Mouse (Mus musculus): ENCODE results near the gene Acyp2. TPM values are rescaled to one million over a fixed set of nuclear protein-coding genes. Genes with fewer than 3 reads are reported as not detected.

Acyp2 gene
- polyA plus RNA-seq (2015; fragmentation: Nextera tagmentation; extraction: Ambion mirVana) = 21.0 and 23.4 TPM in 2 replicates

GRCm38 (mm10) chr11:30649001-30649637, at the start of gene Acyp2:
Acyp2 (minus strand) TSS chr11:30649587.
- Histone ChIP-seq H3K9ac (ENCODE audit: low read depth, low read length) (peak within 1 kb of the TSS; percentile 90), H3K4me1 (ENCODE audit: control insufficient read depth, insufficient read depth, low read length) (0 out of 2 replicates have a peak, but pooled peaks cover 2% of the 10 kb centered on the region), H3K4me2 (ENCODE audit: low read length) (peak within 1 kb of the TSS; percentile 67), H3K9me3 (replicated peaks; ENCODE audit: control insufficient read depth, low read length, poor library complexity, severe bottlenecking) (no peaks in the 10 kb centered on the region), H3K27ac (ENCODE audit: low read length) (peak within 1 kb of the TSS; percentile 92), H3K27me3 (ENCODE audit: control insufficient read depth, insufficient read depth, low read depth, low read length) (no peaks in the 10 kb centered on the region), H3K4me3 (ENCODE audit: low read depth, low read length) (peak within 1 kb of the TSS; percentile 81), H3K36me3 (ENCODE audit: control insufficient read depth, insufficient read depth, low read length) (no peaks in the 10 kb centered on the region)
- ATAC-seq = peak; percentile 98
- WGBS = 0% methylated on average over 40 of the region's 40 CpGs

GRCm38 (mm10) chr11:30689421-30689820, 40.0 kb upstream of the Acyp2 start:
- H3K27me3 ChIP-seq (ENCODE audit: control insufficient read depth, insufficient read depth, low read depth, low read length) = no peaks in the 10 kb centered on the region
- no peak for ATAC-seq
- no peak overlapping the region for H3K4me2 ChIP-seq (ENCODE audit: low read length)
- no peak overlapping the region for H3K9ac ChIP-seq (ENCODE audit: low read depth, low read length)
- 73% methylated on average over 1 of the region's 1 CpGs for WGBS
- no peaks in the 10 kb centered on the region for H3K36me3 ChIP-seq (ENCODE audit: control insufficient read depth, insufficient read depth, low read length)
- no peaks in the 10 kb centered on the region for H3K9me3 ChIP-seq (replicated peaks; ENCODE audit: control insufficient read depth, low read length, poor library complexity, severe bottlenecking)
- no peak overlapping the region for H3K4me3 ChIP-seq (ENCODE audit: low read depth, low read length)
- no peak overlapping the region for H3K27ac ChIP-seq (ENCODE audit: low read length)
- H3K4me1 ChIP-seq (ENCODE audit: control insufficient read depth, insufficient read depth, low read length) = no peaks in the 10 kb centered on the region

GRCm38 (mm10) chr11:30676086-30676485, 26.7 kb upstream of the Acyp2 start:
- ATAC-seq = 0 out of 2 replicates have a peak, but pooled peaks have one; percentile 42
- no peaks in the 10 kb centered on the region for H3K27me3 ChIP-seq (ENCODE audit: control insufficient read depth, insufficient read depth, low read depth, low read length)
- no peak overlapping the region for H3K27ac ChIP-seq (ENCODE audit: low read length)
- H3K4me1 ChIP-seq (ENCODE audit: control insufficient read depth, insufficient read depth, low read length) = no peaks in the 10 kb centered on the region
- H3K9ac ChIP-seq (ENCODE audit: low read depth, low read length) = no peak overlapping the region
- no peak overlapping the region for H3K4me3 ChIP-seq (ENCODE audit: low read depth, low read length)
- 84% methylated on average over 1 of the region's 1 CpGs for WGBS
- no peak overlapping the region for H3K4me2 ChIP-seq (ENCODE audit: low read length)
- H3K9me3 ChIP-seq (replicated peaks; ENCODE audit: control insufficient read depth, low read length, poor library complexity, severe bottlenecking) = no peaks in the 10 kb centered on the region
- H3K36me3 ChIP-seq (ENCODE audit: control insufficient read depth, insufficient read depth, low read length) = no peaks in the 10 kb centered on the region

- Histone ChIP-seq H3K9me3 (replicated peaks; ENCODE audit: control insufficient read depth, low read length, poor library complexity, severe bottlenecking) (no peaks in the 10 kb centered on the region), H3K36me3 (ENCODE audit: control insufficient read depth, insufficient read depth, low read length) (no peaks in the 10 kb centered on the region), H3K4me2 (ENCODE audit: low read length) (no peak overlapping the region), H3K27me3 (ENCODE audit: control insufficient read depth, insufficient read depth, low read depth, low read length) (no peaks in the 10 kb centered on the region), H3K4me3 (ENCODE audit: low read depth, low read length) (no peak overlapping the region), H3K27ac (ENCODE audit: low read length) (no peak overlapping the region), H3K9ac (ENCODE audit: low read depth, low read length) (no peak overlapping the region), H3K4me1 (ENCODE audit: control insufficient read depth, insufficient read depth, low read length) (no peaks in the 10 kb centered on the region)
- WGBS = 56% methylated on average over 1 of the region's 1 CpGs
- no peak for ATAC-seq
Measured at GRCm38 (mm10) chr11:30672719-30673118, 23.3 kb upstream of the Acyp2 start.

- Histone ChIP-seq H3K27ac (ENCODE audit: low read length) (no peak overlapping the region), H3K36me3 (ENCODE audit: control insufficient read depth, insufficient read depth, low read length) (no peaks in the 10 kb centered on the region), H3K4me1 (ENCODE audit: control insufficient read depth, insufficient read depth, low read length) (no peaks in the 10 kb centered on the region), H3K4me2 (ENCODE audit: low read length) (no peak overlapping the region), H3K9me3 (replicated peaks; ENCODE audit: control insufficient read depth, low read length, poor library complexity, severe bottlenecking) (peaks cover 3% of the 10 kb centered on the region; the same call in 1 of the 2 replicates), H3K9ac (ENCODE audit: low read depth, low read length) (no peak overlapping the region), H3K4me3 (ENCODE audit: low read depth, low read length) (no peak overlapping the region), H3K27me3 (ENCODE audit: control insufficient read depth, insufficient read depth, low read depth, low read length) (no peaks in the 10 kb centered on the region)
- no peak for ATAC-seq
- 86% methylated on average over 3 of the region's 3 CpGs for WGBS
Measured at GRCm38 (mm10) chr11:30663001-30663400, 13.6 kb upstream of the Acyp2 start.

GRCm38 (mm10) chr11:30662591-30662990, 13.2 kb upstream of the Acyp2 start:
- Histone ChIP-seq H3K27me3 (ENCODE audit: control insufficient read depth, insufficient read depth, low read depth, low read length) (no peaks in the 10 kb centered on the region), H3K4me1 (ENCODE audit: control insufficient read depth, insufficient read depth, low read length) (no peaks in the 10 kb centered on the region), H3K9ac (ENCODE audit: low read depth, low read length) (no peak overlapping the region), H3K27ac (ENCODE audit: low read length) (no peak overlapping the region), H3K36me3 (ENCODE audit: control insufficient read depth, insufficient read depth, low read length) (no peaks in the 10 kb centered on the region), H3K4me2 (ENCODE audit: low read length) (no peak overlapping the region), H3K9me3 (replicated peaks; ENCODE audit: control insufficient read depth, low read length, poor library complexity, severe bottlenecking) (peaks cover 3% of the 10 kb centered on the region; the same call in 1 of the 2 replicates), H3K4me3 (ENCODE audit: low read depth, low read length) (no peak overlapping the region)
- WGBS = 73% methylated on average over 2 of the region's 2 CpGs
- ATAC-seq = no peak

DNA sequence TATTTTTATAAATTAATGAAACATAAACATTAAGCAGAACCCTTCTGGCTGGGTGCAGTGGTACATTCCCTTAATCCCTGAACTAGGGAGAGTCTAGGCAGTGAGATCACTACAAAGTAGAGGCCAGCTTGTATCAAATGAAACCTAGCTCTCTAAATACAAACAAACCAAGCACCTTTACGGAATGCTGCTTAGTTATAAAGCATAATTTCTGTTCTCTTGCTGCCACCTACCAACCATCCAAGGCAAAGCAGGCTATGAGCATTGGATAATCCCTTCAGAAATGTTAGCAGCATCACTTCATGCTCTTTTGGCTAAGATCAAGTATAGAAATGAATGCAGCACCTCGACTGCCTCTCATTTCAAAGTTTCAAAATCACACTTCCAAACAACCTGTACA, 7.7 kb upstream of the Acyp2 start:
- peak; percentile 89 for ATAC-seq
- 30% methylated on average over 2 of the region's 2 CpGs for WGBS

GRCm38 (mm10) chr11:30656060-30656459, 6.7 kb upstream of the Acyp2 start:
- WGBS = 86% methylated on average over 4 of the region's 4 CpGs
- H3K27me3 ChIP-seq (ENCODE audit: control insufficient read depth, insufficient read depth, low read depth, low read length) = no peaks in the 10 kb centered on the region

More for the DNA sequence above, 7.7 kb upstream of the Acyp2 start:
- Histone ChIP-seq H3K9ac (ENCODE audit: low read depth, low read length) (no peak overlapping the region), H3K4me1 (ENCODE audit: control insufficient read depth, insufficient read depth, low read length) (no peaks in the 10 kb centered on the region), H3K27ac (ENCODE audit: low read length) (no peak overlapping the region), H3K9me3 (replicated peaks; ENCODE audit: control insufficient read depth, low read length, poor library complexity, severe bottlenecking) (no peaks in the 10 kb centered on the region), H3K4me2 (ENCODE audit: low read length) (no peak overlapping the region), H3K4me3 (ENCODE audit: low read depth, low read length) (no peak overlapping the region), H3K27me3 (ENCODE audit: control insufficient read depth, insufficient read depth, low read depth, low read length) (no peaks in the 10 kb centered on the region), H3K36me3 (ENCODE audit: control insufficient read depth, insufficient read depth, low read length) (no peaks in the 10 kb centered on the region)

GRCm38 (mm10) chr11:30650416-30650815, 1.0 kb upstream of the Acyp2 start:
- 84% methylated on average over 1 of the region's 1 CpGs for WGBS
- no peak for ATAC-seq
- no peaks in the 10 kb centered on the region for H3K9me3 ChIP-seq (replicated peaks; ENCODE audit: control insufficient read depth, low read length, poor library complexity, severe bottlenecking)
- no peak overlapping the region for H3K4me2 ChIP-seq (ENCODE audit: low read length)
- no peak overlapping the region for H3K9ac ChIP-seq (ENCODE audit: low read depth, low read length)
- H3K4me3 ChIP-seq (ENCODE audit: low read depth, low read length) = no peak overlapping the region
- no peak overlapping the region for H3K27ac ChIP-seq (ENCODE audit: low read length)
- H3K36me3 ChIP-seq (ENCODE audit: control insufficient read depth, insufficient read depth, low read length) = no peaks in the 10 kb centered on the region
- 0 out of 2 replicates have a peak, but pooled peaks cover 2% of the 10 kb centered on the region for H3K4me1 ChIP-seq (ENCODE audit: control insufficient read depth, insufficient read depth, low read length)
- no peaks in the 10 kb centered on the region for H3K27me3 ChIP-seq (ENCODE audit: control insufficient read depth, insufficient read depth, low read depth, low read length)

More at GRCm38 (mm10) chr11:30656060-30656459, 6.7 kb upstream of the Acyp2 start:
- H3K4me2 ChIP-seq (ENCODE audit: low read length) = no peak overlapping the region
- no peaks in the 10 kb centered on the region for H3K36me3 ChIP-seq (ENCODE audit: control insufficient read depth, insufficient read depth, low read length)
- H3K27ac ChIP-seq (ENCODE audit: low read length) = no peak overlapping the region
- H3K4me3 ChIP-seq (ENCODE audit: low read depth, low read length) = no peak overlapping the region
- ATAC-seq = no peak
- no peaks in the 10 kb centered on the region for H3K4me1 ChIP-seq (ENCODE audit: control insufficient read depth, insufficient read depth, low read length)
- no peaks in the 10 kb centered on the region for H3K9me3 ChIP-seq (replicated peaks; ENCODE audit: control insufficient read depth, low read length, poor library complexity, severe bottlenecking)
- no peak overlapping the region for H3K9ac ChIP-seq (ENCODE audit: low read depth, low read length)
